Mouse (Mus musculus) naive thymus-derived CD4-positive, alpha-beta T cell, adult 2 months (primary cell): ENCODE data around the gene Rnf220.

Source experiments
- DNase-seq: peaks from one replicate; pipeline ENCODE4 v3.0.0-alpha.2; 2011; ENCODE audit warnings: low read depth

Rnf220 gene

GRCm38 (mm10) chr4:117341282-117341681 is 155.6 kb downstream of the Rnf220 start:
- DNase-seq, result no peak

- DNase-seq, result no peak
Observed at GRCm38 (mm10) chr4:117339796-117340195, 157.1 kb downstream of the Rnf220 start.

- no peak for DNase-seq
Observed at GRCm38 (mm10) chr4:117330836-117331475, 165.9 kb downstream of the Rnf220 start.

- DNase-seq, result no peak
Observed at GRCm38 (mm10) chr4:117330132-117330531, 166.7 kb downstream of the Rnf220 start.

GRCm38 (mm10) chr4:117326915-117327314 is 169.9 kb downstream of the Rnf220 start:
- DNase-seq, result no peak

GRCm38 (mm10) chr4:117325076-117325475 is 171.8 kb downstream of the Rnf220 start:
- no peak for DNase-seq

GRCm38 (mm10) chr4:117323515-117324344 is 173.1 kb downstream of the Rnf220 start:
- DNase-seq, result peak; percentile 52

GRCm38 (mm10) chr4:117321011-117321410 is 175.8 kb downstream of the Rnf220 start:
- no peak for DNase-seq

- DNase-seq, result no peak
Observed at GRCm38 (mm10) chr4:117318508-117318907, 178.3 kb downstream of the Rnf220 start.

GRCm38 (mm10) chr4:117317701-117318190 is 179.1 kb downstream of the Rnf220 start:
- DNase-seq, result no peak

- no peak for DNase-seq
Observed at GRCm38 (mm10) chr4:117316800-117317199, 180.1 kb downstream of the Rnf220 start.

GRCm38 (mm10) chr4:117314849-117315500 is 181.9 kb downstream of the Rnf220 start:
- DNase-seq, result no peak

- no peak for DNase-seq
Observed at GRCm38 (mm10) chr4:117313085-117313424, 183.8 kb downstream of the Rnf220 start.

- DNase-seq, result no peak
Observed at GRCm38 (mm10) chr4:117312416-117313084, 184.3 kb downstream of the Rnf220 start.

GRCm38 (mm10) chr4:117311891-117312290 is 185.0 kb downstream of the Rnf220 start:
- no peak for DNase-seq

GRCm38 (mm10) chr4:117309427-117309826 is 187.4 kb downstream of the Rnf220 start:
- no peak for DNase-seq

GRCm38 (mm10) chr4:117307270-117307669 is 189.6 kb downstream of the Rnf220 start:
- DNase-seq, result no peak

- no peak for DNase-seq
Observed at GRCm38 (mm10) chr4:117305461-117305860, 191.4 kb downstream of the Rnf220 start.

GRCm38 (mm10) chr4:117304239-117305025 is 192.4 kb downstream of the Rnf220 start:
- no peak for DNase-seq

GRCm38 (mm10) chr4:117303581-117304238 is 193.1 kb downstream of the Rnf220 start:
- DNase-seq, result no peak
